Mouse (Mus musculus): ENCODE measurements around the gene Atxn1.

DNA sequence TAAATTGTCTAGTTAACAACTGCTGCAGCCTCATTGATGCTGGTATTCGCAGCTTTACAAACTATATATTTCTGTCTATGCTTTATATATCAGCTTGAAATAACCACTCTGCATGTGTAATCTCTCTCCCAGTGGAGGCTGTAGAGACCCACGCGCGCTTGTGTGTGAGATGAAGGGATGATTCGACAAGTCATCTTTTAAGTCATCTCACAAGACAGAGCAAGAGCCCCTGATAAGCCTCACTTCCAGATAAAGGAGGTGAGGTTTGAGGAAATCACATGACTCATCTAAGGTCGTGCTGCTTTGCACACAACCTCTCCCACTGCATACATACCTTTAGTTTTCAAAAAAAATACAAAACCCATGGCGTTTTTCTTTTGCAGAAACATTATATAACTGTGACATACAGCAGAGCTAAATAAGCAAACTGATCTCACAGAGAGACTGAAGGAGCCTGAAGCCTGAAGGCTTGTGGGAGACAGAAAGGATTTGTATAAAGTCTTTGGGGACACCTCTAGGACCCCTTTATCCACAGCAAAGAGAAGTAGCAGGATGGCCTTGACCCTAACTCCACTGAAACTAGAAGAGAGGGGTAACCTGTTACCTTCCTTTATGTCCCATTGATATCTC is 219.9 kb downstream of the Atxn1 start:
- TF ChIP-seq CTCF (IDR thresholded peaks at IDR 0.05; ENCODE audit: low read depth, low read length) (no peak), GATA2 (IDR thresholded peaks at IDR 0.05; ENCODE audit: borderline replicate concordance, low read depth, low read length) (no peak), TAL1 (conservative IDR thresholded peaks at IDR 0.05; ENCODE audit: low read depth, low read length) (no peak)
